Mouse (Mus musculus) liver, embryonic 12.5 days (tissue): Measurements from ENCODE around the gene Hnrnpl. TPM values are rescaled to one million over a fixed set of nuclear protein-coding genes. Genes with fewer than 3 reads are reported as not detected.

ENCODE experiments used
- ATAC-seq: fragments of 200-750 bp; cut with Nextera tagmentation; 2 replicates; pipeline ENCODE4 v1.8.0; 2017; ENCODE audit warnings: moderate number of reproducible peaks, mild to moderate bottlenecking, moderate library complexity
- H3K27ac ChIP-seq: fragments of 300-500 bp; sonication (generic); 2 replicates; pipeline ENCODE4 v1.5.1; 2016; ENCODE audit warnings: mild to moderate bottlenecking
- H3K27me3 ChIP-seq: fragments of 300-500 bp; sonication (generic); replicated peaks from 2 replicates; pipeline ENCODE4 v1.6.1; 2016; ENCODE audit warnings: mild to moderate bottlenecking, moderate library complexity
- H3K36me3 ChIP-seq: fragments of 300-500 bp; sonication (generic); 2 replicates; pipeline ENCODE4 v1.6.1; 2016; ENCODE audit warnings: mild to moderate bottlenecking, moderate library complexity
- H3K4me1 ChIP-seq: fragments of 300-500 bp; sonication (generic); 2 replicates; pipeline ENCODE4 v1.6.1; 2016
- H3K4me2 ChIP-seq: fragments of 300-500 bp; sonication (generic); 2 replicates; pipeline ENCODE4 v1.6.1; 2016; ENCODE audit warnings: mild to moderate bottlenecking, moderate library complexity
- H3K4me3 ChIP-seq: fragments of 300-500 bp; sonication (generic); 2 replicates; pipeline ENCODE4 v1.5.1; 2016; ENCODE audit warnings: mild to moderate bottlenecking, moderate library complexity
- H3K9ac ChIP-seq: fragments of 300-500 bp; sonication (generic); 2 replicates; pipeline ENCODE4 v1.6.1; 2016; ENCODE audit warnings: mild to moderate bottlenecking, moderate library complexity
- H3K9me3 ChIP-seq: fragments of 300-500 bp; sonication (generic); replicated peaks from 2 replicates; pipeline ENCODE4 v1.6.1; 2016; ENCODE audit warnings: mild to moderate bottlenecking, moderate library complexity
- WGBS: fragments of 180-500 bp; shearing (Covaris S2); methylation state at CpG from one replicate; pipeline ENCODE4 v1.1.7; 2016; ENCODE audit not compliant: insufficient replicate concordance; 5-methylcytosine and 5-hydroxymethylcytosine counted together
- polyA plus RNA-seq: library from polyadenylated mRNA; unstranded; fragments of >200 nt; fragmentation: Nextera tagmentation; extraction: Ambion mirVana; gene quantifications from 2 replicates; pipeline ENCODE4 v1.2.1, GENCODE M21; 2016

The Hnrnpl gene
- polyA plus RNA-seq, 1 experiment from 2014 or later = 186 TPM

GRCm38 (mm10) chr7:28791706-28792105 lies 16.6 kb upstream of the Hnrnpl start:
- 0 out of 2 replicates have a peak, but pooled peaks cover 7% of the 10 kb centered on the region for H3K36me3 ChIP-seq
- no peak overlapping the region for H3K4me2 ChIP-seq
- no peak overlapping the region for H3K4me3 ChIP-seq
- no peak for ATAC-seq
- H3K27ac ChIP-seq = no peak overlapping the region
- no peaks in the 10 kb centered on the region; the same call in 1 of the 2 replicates for H3K27me3 ChIP-seq
- H3K4me1 ChIP-seq = peaks cover 43% of the 10 kb centered on the region
- no peak overlapping the region for H3K9ac ChIP-seq
- H3K9me3 ChIP-seq = no peaks in the 10 kb centered on the region

- 67% methylated on average over 14 of the region's 14 CpGs for WGBS
- Histone ChIP-seq H3K4me3 (no peak overlapping the region), H3K4me2 (no peak overlapping the region), H3K36me3 (peaks cover 8% of the 10 kb centered on the region; the same call in 1 of the 2 replicates), H3K27me3 (no peaks in the 10 kb centered on the region; the same call in 1 of the 2 replicates), H3K4me1 (peaks cover 52% of the 10 kb centered on the region), H3K27ac (no peak overlapping the region), H3K9me3 (no peaks in the 10 kb centered on the region), H3K9ac (no peak overlapping the region)
- no peak for ATAC-seq
These were observed 15.8 kb upstream of the Hnrnpl start for GRCm38 (mm10) chr7:28792391-28793185.

- Histone ChIP-seq H3K27me3 (no peaks in the 10 kb centered on the region; the same call in 1 of the 2 replicates), H3K4me1 (peaks cover 45% of the 10 kb centered on the region), H3K4me2 (no peak overlapping the region), H3K36me3 (peaks cover 11% of the 10 kb centered on the region; the same call in 1 of the 2 replicates), H3K4me3 (no peak overlapping the region), H3K9ac (no peak overlapping the region), H3K27ac (no peak overlapping the region), H3K9me3 (no peaks in the 10 kb centered on the region)
- no peak for ATAC-seq
- 11% methylated on average over 2 of the region's 2 CpGs for WGBS
These were observed 14.5 kb upstream of the Hnrnpl start for GRCm38 (mm10) chr7:28793834-28794233.

GRCm38 (mm10) chr7:28794496-28794895 lies 13.8 kb upstream of the Hnrnpl start:
- no peak overlapping the region for H3K9ac ChIP-seq
- H3K27ac ChIP-seq = no peak overlapping the region
- 71% methylated on average over 3 of the region's 3 CpGs for WGBS
- H3K4me3 ChIP-seq = no peak overlapping the region
- peaks cover 15% of the 10 kb centered on the region; the same call in 1 of the 2 replicates for H3K36me3 ChIP-seq
- peaks cover 39% of the 10 kb centered on the region for H3K4me1 ChIP-seq
- no peak for ATAC-seq
- no peaks in the 10 kb centered on the region; the same call in 1 of the 2 replicates for H3K27me3 ChIP-seq
- no peak overlapping the region for H3K4me2 ChIP-seq
- no peaks in the 10 kb centered on the region for H3K9me3 ChIP-seq

GRCm38 (mm10) chr7:28795832-28796231 lies 12.5 kb upstream of the Hnrnpl start:
- no peak for ATAC-seq
- Histone ChIP-seq H3K4me1 (peaks cover 35% of the 10 kb centered on the region), H3K36me3 (peaks cover 15% of the 10 kb centered on the region; the same call in 1 of the 2 replicates), H3K27ac (peak overlapping the region; percentile 72), H3K4me2 (peak overlapping the region; percentile 87), H3K27me3 (no peaks in the 10 kb centered on the region; the same call in 1 of the 2 replicates), H3K9ac (peak overlapping the region; percentile 76), H3K4me3 (peak overlapping the region; percentile 62), H3K9me3 (no peaks in the 10 kb centered on the region)
- WGBS = 19% methylated on average over 15 of the region's 15 CpGs

GRCm38 (mm10) chr7:28796562-28796975 lies 11.8 kb upstream of the Hnrnpl start:
- ATAC-seq = peak; percentile 74
- WGBS = 3% methylated on average over 32 of the region's 32 CpGs

GRCm38 (mm10) chr7:28799994-28800393 lies 8.3 kb upstream of the Hnrnpl start:
- no peak overlapping the region for H3K4me2 ChIP-seq
- H3K27me3 ChIP-seq = no peaks in the 10 kb centered on the region; the same call in 1 of the 2 replicates
- no peak overlapping the region for H3K4me3 ChIP-seq
- no peak overlapping the region for H3K9ac ChIP-seq
- H3K36me3 ChIP-seq = peaks cover 15% of the 10 kb centered on the region; the same call in 1 of the 2 replicates
- no peak for ATAC-seq
- H3K27ac ChIP-seq = no peak overlapping the region
- peaks cover 63% of the 10 kb centered on the region for H3K4me1 ChIP-seq
- no peaks in the 10 kb centered on the region for H3K9me3 ChIP-seq
- WGBS = 87% methylated on average over 9 of the region's 9 CpGs

More at GRCm38 (mm10) chr7:28796562-28796975, 11.8 kb upstream of the Hnrnpl start:
- Histone ChIP-seq H3K27ac (peak overlapping the region; percentile 72), H3K9me3 (no peaks in the 10 kb centered on the region), H3K9ac (peak overlapping the region; percentile 76), H3K4me1 (peaks cover 40% of the 10 kb centered on the region), H3K27me3 (no peaks in the 10 kb centered on the region; the same call in 1 of the 2 replicates), H3K4me3 (peak overlapping the region; percentile 62), H3K36me3 (peaks cover 15% of the 10 kb centered on the region; the same call in 1 of the 2 replicates), H3K4me2 (peak overlapping the region; percentile 87)

- no peak overlapping the region for H3K4me2 ChIP-seq
These were observed 6.9 kb upstream of the Hnrnpl start for GRCm38 (mm10) chr7:28801451-28801850.

GRCm38 (mm10) chr7:28801901-28802670 lies 6.3 kb upstream of the Hnrnpl start:
- Histone ChIP-seq H3K4me1 (peaks cover 47% of the 10 kb centered on the region), H3K9ac (0 out of 2 replicates have a peak overlapping the region, but pooled peaks have one; percentile 40), H3K4me3 (no peak overlapping the region), H3K27ac (peak overlapping the region; percentile 80), H3K27me3 (no peaks in the 10 kb centered on the region), H3K4me2 (peak overlapping the region; percentile 48), H3K9me3 (no peaks in the 10 kb centered on the region), H3K36me3 (peaks cover 15% of the 10 kb centered on the region; the same call in 1 of the 2 replicates)
- ATAC-seq = no peak
- 47% methylated on average over 10 of the region's 10 CpGs for WGBS

More at GRCm38 (mm10) chr7:28801451-28801850, 6.9 kb upstream of the Hnrnpl start:
- no peak overlapping the region for H3K4me3 ChIP-seq
- 74% methylated on average over 3 of the region's 3 CpGs for WGBS
- ATAC-seq = no peak
- H3K36me3 ChIP-seq = peaks cover 15% of the 10 kb centered on the region; the same call in 1 of the 2 replicates
- H3K27ac ChIP-seq = peak overlapping the region; percentile 80; the same call in 1 of the 2 replicates
- H3K9ac ChIP-seq = no peak overlapping the region
- H3K9me3 ChIP-seq = no peaks in the 10 kb centered on the region
- no peaks in the 10 kb centered on the region for H3K27me3 ChIP-seq
- H3K4me1 ChIP-seq = peaks cover 50% of the 10 kb centered on the region

GRCm38 (mm10) chr7:28802846-28803588 lies 5.3 kb upstream of the Hnrnpl start:
- Histone ChIP-seq H3K4me1 (peaks cover 48% of the 10 kb centered on the region), H3K9ac (peak overlapping the region; percentile 40; the same call in 1 of the 2 replicates), H3K4me2 (peak overlapping the region; percentile 48), H3K4me3 (no peak overlapping the region), H3K36me3 (peaks cover 10% of the 10 kb centered on the region; the same call in 1 of the 2 replicates), H3K27me3 (no peaks in the 10 kb centered on the region), H3K27ac (peak overlapping the region; percentile 80), H3K9me3 (no peaks in the 10 kb centered on the region)
- peak; percentile 69 for ATAC-seq
- WGBS = 15% methylated on average over 10 of the region's 10 CpGs

GRCm38 (mm10) chr7:28803756-28804155 lies 4.6 kb upstream of the Hnrnpl start:
- 38% methylated on average over 4 of the region's 4 CpGs for WGBS
- H3K27ac ChIP-seq = peak overlapping the region; percentile 80
- ATAC-seq = no peak
- peaks cover 5% of the 10 kb centered on the region; the same call in 1 of the 2 replicates for H3K36me3 ChIP-seq
- peaks cover 54% of the 10 kb centered on the region for H3K4me1 ChIP-seq
- H3K27me3 ChIP-seq = no peaks in the 10 kb centered on the region
- H3K9me3 ChIP-seq = no peaks in the 10 kb centered on the region
- H3K4me2 ChIP-seq = no peak overlapping the region
- no peak overlapping the region; the same call in 1 of the 2 replicates for H3K9ac ChIP-seq
- no peak overlapping the region for H3K4me3 ChIP-seq
